Mouse (Mus musculus): Measurements from ENCODE around the gene Tmem11.
"Not testable (repeated sequence)": the region's sequence is repeated elsewhere in the genome, so short reads cannot be mapped to it uniquely, and the experiment has no call there.

Tmem11 gene

DNA sequence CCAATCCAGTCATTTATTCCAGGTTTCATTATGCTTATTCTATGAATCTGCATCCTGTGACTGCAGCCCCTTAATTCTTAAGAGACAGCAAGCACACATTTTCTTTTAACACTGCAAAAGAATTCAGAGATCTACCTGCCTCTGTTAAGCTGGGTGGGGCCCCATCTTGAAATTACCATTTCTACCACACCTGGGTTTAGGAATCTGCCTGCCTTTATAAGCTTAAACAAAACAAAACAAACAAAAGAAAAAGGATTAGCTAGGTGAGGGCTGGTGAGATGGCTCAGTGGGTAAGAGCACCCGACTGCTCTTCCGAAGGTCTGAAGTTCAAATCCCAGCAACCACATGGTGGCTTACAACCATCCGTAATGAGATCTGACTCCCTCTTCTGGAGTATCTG is 7.9 kb upstream of the Tmem11 start:
- in situ Hi-C loops (cut with MseI, MboI): not testable (repeated sequence)

- in situ Hi-C loops (cut with MseI, MboI): no loop called here
Measured at GRCm38 (mm10) chr11:60882386-60882785, 3.3 kb upstream of the Tmem11 start.

GRCm38 (mm10) chr11:60880559-60880958 is 1.5 kb upstream of the Tmem11 start:
- in situ Hi-C loops (cut with MseI, MboI): no loop called here

- in situ Hi-C loops (cut with MseI, MboI): no loop called here
Measured at GRCm38 (mm10) chr11:60879423-60879822, 351 bp upstream of the Tmem11 start.

DNA sequence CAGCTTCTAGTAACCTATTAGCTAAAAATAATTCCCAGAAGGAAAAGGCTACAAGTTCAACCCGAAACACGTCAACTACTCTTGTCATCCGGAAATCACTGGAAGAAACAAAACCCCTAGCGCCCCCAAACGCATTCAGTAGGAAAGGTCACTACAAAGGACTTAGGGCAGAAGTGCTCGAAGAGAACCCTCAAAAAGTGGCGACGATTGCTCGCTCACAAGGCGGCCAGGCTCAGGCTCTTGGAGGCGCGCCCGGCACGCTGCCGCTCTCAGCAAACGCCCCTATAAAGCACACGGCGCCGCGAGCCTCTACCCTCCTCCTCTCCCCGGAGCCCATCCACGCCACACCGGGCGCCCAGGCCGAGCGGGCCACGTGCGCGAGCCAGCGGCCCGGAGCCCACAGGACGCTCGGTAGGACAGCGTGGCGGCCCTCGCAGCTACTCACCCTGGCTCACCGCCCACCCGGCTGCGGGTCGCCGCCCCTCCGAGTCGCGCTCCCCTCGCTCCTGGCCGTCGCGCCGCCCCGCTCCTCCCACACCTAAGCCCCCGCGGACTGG is 938 bp downstream of the Tmem11 start:
- in situ Hi-C loops (cut with MseI, MboI): no loop called here

GRCm38 (mm10) chr11:60873101-60873500 is 6.0 kb downstream of the Tmem11 start:
- in situ Hi-C loops (cut with MseI, MboI): no loop called here

- in situ Hi-C loops (cut with MseI, MboI): no loop called here
Measured at GRCm38 (mm10) chr11:60871409-60871808, 7.7 kb downstream of the Tmem11 start.

GRCm38 (mm10) chr11:60869471-60869870 is 9.6 kb downstream of the Tmem11 start:
- in situ Hi-C loops (cut with MseI, MboI): not testable (repeated sequence)

DNA sequence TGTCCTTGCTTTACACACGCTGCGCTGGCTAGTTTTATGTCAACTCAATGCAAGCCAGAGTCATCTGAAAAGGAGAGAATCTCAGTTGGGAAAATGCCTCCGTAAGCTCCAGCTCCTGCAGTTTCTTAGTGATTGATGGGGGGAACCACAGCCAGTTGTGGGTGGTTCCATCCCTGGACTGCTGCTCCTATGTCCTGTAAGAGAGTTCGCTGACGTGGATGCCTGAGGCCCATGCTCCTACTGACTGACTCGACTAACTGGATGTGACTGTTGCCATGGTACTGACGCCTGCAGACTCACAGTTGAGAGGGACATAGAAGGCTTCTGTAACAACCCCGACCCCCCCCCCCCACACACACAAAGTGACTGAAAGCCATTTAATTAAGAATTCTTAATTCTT is 11.2 kb downstream of the Tmem11 start:
- in situ Hi-C loops (cut with MseI, MboI): no loop called here

- in situ Hi-C loops (cut with MseI, MboI): no loop called here
Measured at GRCm38 (mm10) chr11:60867456-60867855, 11.6 kb downstream of the Tmem11 start.

- in situ Hi-C loops (cut with MseI, MboI): no loop called here
Measured at GRCm38 (mm10) chr11:60866021-60866420, 13.1 kb downstream of the Tmem11 start.

DNA sequence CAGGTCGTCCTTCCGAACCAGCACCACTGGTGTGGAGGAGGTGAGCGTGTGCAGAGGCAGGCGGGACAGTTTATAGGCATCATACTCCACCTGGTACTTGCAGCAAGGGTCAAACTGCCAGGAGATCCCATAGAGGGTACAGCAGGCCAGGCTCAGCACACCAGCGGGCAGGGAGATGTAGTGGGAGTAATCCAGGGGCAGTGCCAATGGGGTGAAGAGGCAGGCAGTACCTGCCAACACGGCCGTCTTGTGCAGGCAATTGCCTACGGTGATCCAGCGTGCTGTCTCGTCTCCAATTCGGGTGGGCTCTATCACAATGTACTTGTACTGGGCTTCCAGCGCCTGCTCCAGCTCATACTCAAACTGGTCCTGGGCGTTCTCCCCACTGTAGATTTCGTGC is 14.2 kb downstream of the Tmem11 start:
- in situ Hi-C loops (cut with MseI, MboI): no loop called here

- in situ Hi-C loops (cut with MseI, MboI): no loop called here
Measured at GRCm38 (mm10) chr11:60864166-60864565, 14.9 kb downstream of the Tmem11 start.

- in situ Hi-C loops (cut with MseI, MboI): no loop called here
Measured at GRCm38 (mm10) chr11:60863196-60863595, 15.9 kb downstream of the Tmem11 start.

DNA sequence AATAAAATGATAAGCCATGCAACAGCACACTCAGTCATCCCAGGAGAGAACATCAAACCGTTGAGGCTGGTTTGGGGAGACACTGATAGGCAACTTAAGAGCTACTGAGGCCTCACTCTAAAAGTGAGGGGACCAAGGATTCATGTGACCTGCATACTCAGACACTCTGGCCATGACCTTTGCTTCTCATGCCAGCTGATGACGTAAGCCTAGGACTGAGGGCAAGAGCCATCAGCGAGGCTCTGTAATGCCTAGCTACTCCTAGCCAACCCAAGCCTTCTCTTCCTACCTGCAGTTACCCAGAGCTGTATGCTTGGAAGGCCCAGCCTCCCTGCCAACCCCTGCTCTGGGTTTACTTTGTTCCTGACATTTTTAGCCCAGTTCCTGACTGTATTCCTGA is 17.1 kb downstream of the Tmem11 start:
- in situ Hi-C loops (cut with MseI, MboI): no loop called here

- in situ Hi-C loops (cut with MseI, MboI): no loop called here
Measured at GRCm38 (mm10) chr11:60856587-60856986, 22.5 kb downstream of the Tmem11 start.

DNA sequence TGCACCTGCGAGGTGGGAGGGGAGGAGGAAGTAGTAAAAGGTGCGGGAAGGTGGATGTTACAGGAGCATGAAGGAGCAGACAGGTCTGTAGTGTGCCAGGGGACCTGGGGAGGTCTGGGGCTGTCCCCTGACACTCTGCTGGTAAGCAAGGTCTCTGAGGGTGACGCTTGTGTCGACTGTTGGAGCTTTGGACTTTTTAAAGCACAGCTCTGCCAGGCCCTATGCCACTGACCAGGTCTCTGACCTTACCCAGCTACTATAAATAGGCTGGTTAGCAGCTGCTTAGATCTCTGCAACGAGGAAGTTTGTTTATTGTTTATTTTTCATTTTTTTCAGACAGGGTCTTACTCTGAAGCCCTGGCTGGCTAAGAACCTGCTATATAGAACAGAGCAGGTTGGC is 33.7 kb downstream of the Tmem11 start:
- in situ Hi-C loops (cut with MseI, MboI): no loop called here

- in situ Hi-C loops (cut with MseI, MboI): no loop called here
Measured at GRCm38 (mm10) chr11:60843412-60843811, 35.7 kb downstream of the Tmem11 start.

GRCm38 (mm10) chr11:60841467-60842200 is 37.4 kb downstream of the Tmem11 start:
- in situ Hi-C loops (cut with MseI, MboI): no loop called here

DNA sequence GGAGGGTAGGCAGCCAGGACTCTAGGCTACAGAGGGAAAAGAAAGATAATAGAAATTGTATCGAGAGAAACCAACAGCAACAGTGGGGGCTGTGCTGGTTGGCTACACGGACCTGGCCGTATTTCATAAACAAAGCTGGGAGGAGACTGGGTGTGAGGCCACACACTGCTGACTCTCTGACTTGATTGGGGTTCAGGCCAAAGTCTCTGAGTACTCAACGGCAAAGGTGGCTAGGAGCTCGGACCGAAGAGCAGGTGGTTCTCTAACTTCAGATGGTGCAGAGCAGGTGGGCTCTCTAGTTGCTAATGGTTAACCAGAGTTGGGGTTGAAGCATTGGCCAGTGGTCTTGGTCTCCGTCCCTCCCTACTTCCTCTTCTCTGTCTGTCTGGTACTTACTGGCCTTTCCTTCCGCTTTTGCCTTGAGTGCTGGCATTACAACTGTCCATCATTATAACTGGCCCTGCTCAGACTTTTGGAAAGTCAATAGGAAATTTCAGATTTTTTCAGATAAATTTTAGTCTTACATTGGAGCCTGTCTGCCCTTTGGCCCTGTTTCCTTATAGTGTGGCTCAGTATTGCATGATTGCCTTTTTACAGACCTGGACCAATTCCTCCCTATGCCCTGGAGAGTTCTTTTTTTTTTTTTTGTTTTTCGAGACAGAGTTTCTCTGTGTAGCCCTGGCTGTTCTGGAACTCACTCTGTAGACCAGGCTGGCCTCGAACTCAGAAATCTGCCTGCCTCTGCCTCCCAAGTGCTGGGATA is 41.2 kb downstream of the Tmem11 start:
- in situ Hi-C loops (cut with MseI, MboI): no loop called here

- in situ Hi-C loops (cut with MseI, MboI): no loop called here
Measured at GRCm38 (mm10) chr11:60836897-60837296, 42.2 kb downstream of the Tmem11 start.

GRCm38 (mm10) chr11:60830433-60831052 is 48.5 kb downstream of the Tmem11 start, which contains the start of gene Dhrs7b:
Dhrs7b (plus strand) TSS chr11:60830631.
- in situ Hi-C loops (cut with MseI, MboI): no loop called here

Data from mouse trophoblast stem cell (cell line).